24 mouse cellular contexts compared by ENCODE assay signal in genomic region chr10:52797454-52797853, GRCm38 (mm10).
DNase-seq lines count a peak whose midpoint lies in the region; ATAC-seq and TF ChIP-seq lines count a peak whose summit lies in the region.
"Had no signal": no experiment of that assay in that cellular context is flagged by ENCODE, and none has a peak within 500 bp of the region (broad histone marks: within the 10 kb centered on the region; RNA-seq: fewer than 3 reads in every experiment).

No protein-coding gene starts in this region.

- no peaks in the 10 kb centered on the region for H3K36me3 ChIP-seq in forebrain, embryonic 13.5 days (ENCODE audit: poor library complexity, severe bottlenecking)
- H3K36me3 ChIP-seq in forebrain, postnatal 0 days (ENCODE audit: insufficient read depth): no peaks in the 10 kb centered on the region
- no peaks in the 10 kb centered on the region for H3K36me3 ChIP-seq in hindbrain, postnatal 0 days (ENCODE audit: insufficient read depth, low read length)
- H3K36me3 ChIP-seq: embryonic facial prominence, embryonic 15.5 days; heart, embryonic 15.5 days; hindbrain, embryonic 13.5 days had no signal

- TF ChIP-seq CTCF in layer of hippocampus, adult 2 months (conservative IDR thresholded peaks at IDR 0.05): no peak
- TF ChIP-seq CTCF in forebrain, postnatal 0 days (IDR thresholded peaks at IDR 0.05; ENCODE audit: low read depth): no peak
- TF ChIP-seq CTCF in hindbrain, postnatal 0 days (IDR thresholded peaks at IDR 0.05; ENCODE audit: low read depth): no peak

- H3K4me3 ChIP-seq in layer of hippocampus, adult 2 months: no peak overlapping the region
- H3K4me3 ChIP-seq in forebrain, embryonic 13.5 days: no peak overlapping the region
- H3K4me3 ChIP-seq in forebrain, postnatal 0 days (ENCODE audit: low read depth, low read length): no peak overlapping the region
- no peak overlapping the region for H3K4me3 ChIP-seq in hindbrain, postnatal 0 days (ENCODE audit: low read length)
- H3K4me3 ChIP-seq: embryonic facial prominence, embryonic 15.5 days; erythroblast, embryonic 14.5 days; heart, adult 2 months; heart, embryonic 15.5 days; hindbrain, embryonic 13.5 days had no signal

- no peak overlapping the region for H3K9ac ChIP-seq in forebrain, embryonic 13.5 days
- H3K9ac ChIP-seq in forebrain, postnatal 0 days: no peak overlapping the region
- H3K9ac ChIP-seq in hindbrain, postnatal 0 days (replicated peaks; ENCODE audit: low read length): no peak overlapping the region
- H3K9ac ChIP-seq: embryonic facial prominence, embryonic 15.5 days; heart, embryonic 15.5 days; hindbrain, embryonic 13.5 days had no signal

- peaks cover 16% of the 10 kb centered on the region for H3K4me1 ChIP-seq in forebrain, embryonic 13.5 days
- no peaks in the 10 kb centered on the region for H3K4me1 ChIP-seq in forebrain, postnatal 0 days (ENCODE audit: insufficient read depth)
- 0 out of 2 replicates have a peak, but pooled peaks cover 3% of the 10 kb centered on the region for H3K4me1 ChIP-seq in hindbrain, postnatal 0 days (ENCODE audit: insufficient read depth, low read length)
- H3K4me1 ChIP-seq: embryonic facial prominence, embryonic 15.5 days; heart, embryonic 15.5 days; hindbrain, embryonic 13.5 days had no signal

- no peak for DNase-seq in layer of hippocampus, adult 2 months (ENCODE audit: low spot score in 2 of 2)
- no peak for DNase-seq in layer of hippocampus, postnatal 25 days (ENCODE audit: extremely low spot score in 1 of 2, low spot score in 1 of 2)
- peak; percentile 6 for DNase-seq in retina, postnatal 1 day
- DNase-seq in retina, embryonic 14.5 days (ENCODE audit: low spot score): no peak
- DNase-seq in forebrain, postnatal 0 days: no peak
- DNase-seq in gastrocnemius, postnatal 14 days: no peak
- no peak for DNase-seq in hindbrain, postnatal 0 days (ENCODE audit: low spot score)
- DNase-seq: adrenal gland, adult 2 months; adrenal gland, postnatal 25 days; cerebellum, adult 11 months; cerebellum, adult 8-10 months; cerebellum, postnatal 14 days; embryo, embryonic 11 days; gastrocnemius, postnatal 10 days; heart, adult 2 months; heart, postnatal 14 days had no signal

- intact Hi-C loops in gastrocnemius, postnatal 14 days (cut with DNase I; ENCODE audit: low total_unique reads): no loop called here

- H3K9me3 ChIP-seq in forebrain, embryonic 13.5 days (replicated peaks): no peaks in the 10 kb centered on the region
- H3K9me3 ChIP-seq in forebrain, postnatal 0 days (ENCODE audit: low read length): no peaks in the 10 kb centered on the region
- H3K9me3 ChIP-seq in hindbrain, postnatal 0 days (ENCODE audit: low read length): no peaks in the 10 kb centered on the region
- H3K9me3 ChIP-seq: embryonic facial prominence, embryonic 15.5 days; heart, embryonic 15.5 days; hindbrain, embryonic 13.5 days had no signal

- peak overlapping the region; percentile 10; the same call in 1 of the 2 replicates for H3K27ac ChIP-seq in layer of hippocampus, adult 2 months
- H3K27ac ChIP-seq in forebrain, embryonic 13.5 days: peak overlapping the region; percentile 37; the same call in 1 of the 2 replicates
- H3K27ac ChIP-seq in forebrain, postnatal 0 days (ENCODE audit: low read depth, low read length): no peak overlapping the region
- H3K27ac ChIP-seq in hindbrain, postnatal 0 days: no peak overlapping the region
- H3K27ac ChIP-seq: embryonic facial prominence, embryonic 15.5 days; heart, adult 2 months; heart, embryonic 15.5 days; hindbrain, embryonic 13.5 days had no signal

- ATAC-seq in forebrain, embryonic 13.5 days: peak; percentile 80
- peak; percentile 63; the same call in 1 of the 2 replicates for ATAC-seq in forebrain, postnatal 0 days
- ATAC-seq in hindbrain, postnatal 0 days: no peak
- ATAC-seq: intestine, embryonic 16.5 days had no signal

- no peaks in the 10 kb centered on the region for H3K27me3 ChIP-seq in forebrain, embryonic 13.5 days
- H3K27me3 ChIP-seq in forebrain, postnatal 0 days (ENCODE audit: insufficient read depth, low read length): no peaks in the 10 kb centered on the region
- H3K27me3 ChIP-seq in hindbrain, postnatal 0 days (ENCODE audit: insufficient read depth, low read length): no peaks in the 10 kb centered on the region
- H3K27me3 ChIP-seq: CH12.LX; embryonic facial prominence, embryonic 15.5 days; heart, embryonic 15.5 days; hindbrain, embryonic 13.5 days had no signal

- no peak overlapping the region for H3K4me2 ChIP-seq in forebrain, embryonic 13.5 days
- H3K4me2 ChIP-seq in forebrain, postnatal 0 days (ENCODE audit: low read depth): no peak overlapping the region
- H3K4me2 ChIP-seq in hindbrain, postnatal 0 days (ENCODE audit: low read depth, low read length): no peak overlapping the region
- H3K4me2 ChIP-seq: embryonic facial prominence, embryonic 15.5 days; heart, embryonic 11.5 days; heart, embryonic 15.5 days; hindbrain, embryonic 13.5 days had no signal

- WGBS in forebrain, embryonic 13.5 days: 5% methylated on average over 4 of the region's 4 CpGs
- 12% methylated on average over 4 of the region's 4 CpGs for WGBS in forebrain, postnatal 0 days
- WGBS in hindbrain, postnatal 0 days: 22% methylated on average over 4 of the region's 4 CpGs

Comparison
In these comparisons a context has a peak if more than half of its experiments do, and no peak if none do; other contexts are left out.
1. H3K27ac ChIP-seq: peak in layer of hippocampus, adult 2 months (single experiment) and forebrain, embryonic 13.5 days (single experiment); none in forebrain, postnatal 0 days (single experiment) and hindbrain, postnatal 0 days (single experiment).